ENCODE assay signal across 8 mouse cellular contexts in genomic region chr16:46498421-46498789, GRCm38 (mm10). TPM values are rescaled to one million over a fixed set of nuclear protein-coding genes. Genes with fewer than 3 reads are reported as not detected.
DNase-seq lines count a peak whose midpoint lies in the region; ATAC-seq and TF ChIP-seq lines count a peak whose summit lies in the region.

Gene Nectin3, minus strand, starts transcription at chr16:46498525.

- ATAC-seq in heart, embryonic 12.5 days (ENCODE audit: insufficient number of reproducible peaks, low FRiP score): no peak
- ATAC-seq in neural tube, embryonic 13.5 days (ENCODE audit: low read depth): no peak

- no peaks in the 10 kb centered on the region for H3K36me3 ChIP-seq in heart, embryonic 12.5 days
- no peaks in the 10 kb centered on the region for H3K36me3 ChIP-seq in neural tube, embryonic 13.5 days

- peak within 1 kb of the TSS; percentile 79 for H3K4me2 ChIP-seq in heart, embryonic 12.5 days
- peak within 1 kb of the TSS; percentile 89 for H3K4me2 ChIP-seq in neural tube, embryonic 13.5 days

- H3K9ac ChIP-seq in heart, embryonic 12.5 days: peak within 1 kb of the TSS; percentile 68
- H3K9ac ChIP-seq in neural tube, embryonic 13.5 days: peak within 1 kb of the TSS; percentile 96

- H3K27me3 ChIP-seq in heart, embryonic 12.5 days (replicated peaks): no peaks in the 10 kb centered on the region
- H3K27me3 ChIP-seq in neural tube, embryonic 13.5 days: no peaks in the 10 kb centered on the region

- DNase-seq in layer of hippocampus, adult 2 months (ENCODE audit: low spot score in 2 of 2): peak in 1 of 2 experiments; percentile 12
- DNase-seq in layer of hippocampus, adult 9-10 months (ENCODE audit: low spot score): no peak
- DNase-seq in adrenal gland, postnatal 36 days: no peak
- no peak for DNase-seq in left cerebral cortex, adult 8-10 months (ENCODE audit: low spot score in 2 of 2)
- no peak for DNase-seq in ovary, adult 18-20 months (ENCODE audit: low spot score)
- DNase-seq in frontal cortex, postnatal 36 days (ENCODE audit: low spot score in 2 of 2): no peak

- H3K27ac ChIP-seq in layer of hippocampus, adult 2 months: peak within 1 kb of the TSS; percentile 93
- peak within 1 kb of the TSS; percentile 97 for H3K27ac ChIP-seq in heart, embryonic 12.5 days (ENCODE audit: poor library complexity, severe bottlenecking)
- peak within 1 kb of the TSS; percentile 94 for H3K27ac ChIP-seq in neural tube, embryonic 13.5 days (replicated peaks)

- H3K4me3 ChIP-seq in layer of hippocampus, adult 2 months: peak within 1 kb of the TSS; percentile 82
- H3K4me3 ChIP-seq in heart, embryonic 12.5 days: peak within 1 kb of the TSS; percentile 91
- peak within 1 kb of the TSS; percentile 90 for H3K4me3 ChIP-seq in neural tube, embryonic 13.5 days

- no peak for TF ChIP-seq CTCF in layer of hippocampus, adult 2 months (conservative IDR thresholded peaks at IDR 0.05)

- no peaks in the 10 kb centered on the region for H3K9me3 ChIP-seq in heart, embryonic 12.5 days (replicated peaks)
- H3K9me3 ChIP-seq in neural tube, embryonic 13.5 days: no peaks in the 10 kb centered on the region

- H3K4me1 ChIP-seq in heart, embryonic 12.5 days (replicated peaks): peaks cover 15% of the 10 kb centered on the region
- H3K4me1 ChIP-seq in neural tube, embryonic 13.5 days (replicated peaks): peaks cover 31% of the 10 kb centered on the region

- 7% methylated on average over 4 of the region's 4 CpGs for WGBS in heart, embryonic 12.5 days
- 2% methylated on average over 4 of the region's 4 CpGs for WGBS in neural tube, embryonic 13.5 days

RNA-seq across cellular contexts. Expression of gene Nectin3, which starts in this region (rescaled TPM):
- 10 to 100 TPM; 53.5 to 60.0 TPM for total RNA-seq in layer of hippocampus, adult 2 months (2021)
- total RNA-seq in adrenal gland, postnatal 36 days (2021): 10 to 100 TPM; 27.2 to 42.1 TPM
- polyA plus RNA-seq in heart, embryonic 12.5 days (2016; fragmentation: Nextera tagmentation; extraction: Ambion mirVana): 27.1 and 27.7 TPM in 2 replicates
- total RNA-seq in left cerebral cortex, adult 8-10 months (2022): 10 to 100 TPM; 35.6 to 47.8 (median 38.9) TPM
- polyA plus RNA-seq in neural tube, embryonic 13.5 days (2015; fragmentation: Nextera tagmentation; extraction: Ambion mirVana): 33.3 and 34.1 TPM in 2 replicates
